Mouse (Mus musculus) megakaryocyte-erythroid progenitor cell, adult 5-6 weeks (primary cell): ENCODE measurements at regions not wholly inside any gene's neighbourhood (a gene's known extent, or its start where the extent isn't known, plus 50 kb on each side); places are given as distances from the start of the nearest gene placed in this dataset.

Experiments
- ATAC-seq: replicated peaks from 2 replicates; pipeline ENCODE4 v1.8.0; 2016; ENCODE audit warnings: mild to moderate bottlenecking, inconsistent platforms; ENCODE audit not compliant: severe bottlenecking, poor library complexity, low FRiP score, low TSS enrichment

DNA sequence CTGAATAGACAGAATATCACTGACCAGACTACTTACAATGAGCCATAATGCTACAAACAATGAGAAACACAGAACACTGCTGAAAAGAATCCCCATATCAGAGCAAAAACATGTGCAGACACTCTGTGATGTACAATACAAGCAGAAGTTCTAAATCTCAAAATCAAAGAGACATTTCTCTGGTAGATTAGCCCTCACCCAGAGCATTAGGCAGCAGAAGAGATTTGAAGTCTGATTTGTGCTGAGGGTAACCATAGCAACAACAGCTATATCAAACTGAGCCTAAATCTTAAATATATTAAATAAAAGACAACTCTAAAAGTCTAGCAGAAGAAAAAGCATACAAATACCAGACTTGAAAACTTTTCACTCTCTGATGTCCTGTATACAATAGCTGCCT lies 691.5 kb downstream of the 1190002N15Rik start:
- no peak for ATAC-seq

GRCm38 (mm10) chr9:93843869-93844268 lies 694.0 kb downstream of the 1190002N15Rik start:
- no peak for ATAC-seq
